Mouse (Mus musculus) CH12.LX (cell line): ENCODE data around the gene Myh3.

Source experiments
- CTCF ChIP-seq, 2 experiments: IDR thresholded peaks in 1 of 2; conservative IDR thresholded peaks in 1 of 2; 2 replicates each; pipeline ENCODE4 v1.5.1; 2011 to 2012; ENCODE audit warnings: low read depth in 2 of 2, low read length in 2 of 2, improper control_type of control experiment in 1 of 2, inconsistent platforms in 1 of 2, mild to moderate bottlenecking in 1 of 2, moderate library complexity in 1 of 2
- EP300 ChIP-seq: IDR thresholded peaks from 2 replicates; pipeline ENCODE4 v1.6.1; 2011; ENCODE audit warnings: low read length, improper control_type of control experiment
- POLR2A ChIP-seq: IDR thresholded peaks from 2 replicates; pipeline ENCODE4 v1.6.1; 2011; ENCODE audit warnings: low read depth, mild to moderate bottlenecking, improper control_type of control experiment, low read length
- RCOR1 ChIP-seq: conservative IDR thresholded peaks from 2 replicates; pipeline ENCODE4 v1.6.1; 2012; ENCODE audit warnings: low read depth, mild to moderate bottlenecking, inconsistent platforms, low read length, improper control_type of control experiment
- UBTF ChIP-seq: IDR thresholded peaks from 2 replicates; pipeline ENCODE4 v1.6.1; 2012; ENCODE audit warnings: low read depth, mild to moderate bottlenecking, inconsistent platforms, low read length, improper control_type of control experiment, moderate library complexity
- ZC3H11A ChIP-seq: IDR thresholded peaks from 2 replicates; pipeline ENCODE4 v1.6.1; 2012; ENCODE audit warnings: low read depth, mild to moderate bottlenecking, inconsistent platforms, low read length, improper control_type of control experiment
- ZKSCAN1 ChIP-seq: IDR thresholded peaks from 2 replicates; pipeline ENCODE4 v1.6.1; 2012; ENCODE audit warnings: low read depth, inconsistent platforms, low read length, improper control_type of control experiment, borderline replicate concordance

GRCm38 (mm10) chr11:67150237-67150636, 72.1 kb downstream of the Myh3 start:
- TF ChIP-seq CTCF (conservative IDR thresholded peaks at IDR 0.05 in 1 of 2, IDR thresholded peaks at IDR 0.05 in 1 of 2; ENCODE audit: low read depth in 2 of 2, low read length in 2 of 2) (no peak), ZKSCAN1 (no peak), ZC3H11A (no peak), RCOR1 (no peak), POLR2A (peak; percentile 52), UBTF (no peak), EP300 (no peak)
